Mouse (Mus musculus): ENCODE results near the gene Retnla.

DNA sequence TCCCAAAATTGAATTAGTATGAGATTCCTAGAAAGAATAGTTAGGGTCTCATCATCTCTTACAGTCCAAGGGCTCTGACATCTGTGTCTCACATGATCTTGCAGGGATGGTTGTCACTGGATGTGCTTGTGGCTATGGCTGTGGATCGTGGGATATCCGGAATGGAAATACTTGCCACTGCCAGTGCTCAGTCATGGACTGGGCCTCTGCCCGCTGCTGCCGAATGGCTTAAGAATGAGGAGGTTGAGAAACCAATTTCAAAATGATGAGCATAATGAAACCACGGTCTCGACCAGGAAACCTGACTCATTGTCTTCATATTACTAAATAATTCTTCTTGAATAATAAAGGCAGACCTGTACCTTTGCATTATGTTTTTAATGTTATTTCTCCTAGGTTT is 23.8 kb upstream of the Retnla start:
- no peak for TF ChIP-seq CTCF (IDR thresholded peaks at IDR 0.05; ENCODE audit: control insufficient read depth, insufficient read depth, insufficient read length)
- TF ChIP-seq FOSL1 (IDR thresholded peaks at IDR 0.05; ENCODE audit: insufficient read depth, low read length, poor library complexity, severe bottlenecking) = no peak
- no peak for TF ChIP-seq MYOD1 (IDR thresholded peaks at IDR 0.05; ENCODE audit: control insufficient read depth, insufficient read length, low read depth)
- no peak for TF ChIP-seq MAX (IDR thresholded peaks at IDR 0.05)
